Mouse (Mus musculus): ENCODE results near the gene Rab11fip3. TPM values are rescaled to one million over a fixed set of nuclear protein-coding genes. Genes with fewer than 3 reads are reported as not detected.
A peak's percentile ranks its signal among the peaks of the same experiment; 100 is the strongest.

The Rab11fip3 gene
- polyA plus RNA-seq, 1 experiment = 41.3 TPM

GRCm38 (mm10) chr17:26005731-26006450 is 63.5 kb downstream of the Rab11fip3 start:
- DNase-seq (ENCODE audit: low read depth, low spot score) = no peak
- WGBS = 60% methylated on average over 10 of the region's 10 CpGs

- no peak for DNase-seq (ENCODE audit: low read depth, low spot score)
- WGBS = 40% methylated on average over 15 of the region's 15 CpGs
Observed at GRCm38 (mm10) chr17:26004711-26005110, 64.6 kb downstream of the Rab11fip3 start.

- WGBS = 70% methylated on average over 2 of the region's 2 CpGs
- no peak for DNase-seq (ENCODE audit: low read depth, low spot score)
Observed at GRCm38 (mm10) chr17:26003864-26004263, 65.5 kb downstream of the Rab11fip3 start.

- WGBS = 93% methylated on average over 11 of the region's 11 CpGs
- no peak for DNase-seq (ENCODE audit: low read depth, low spot score)
Observed at GRCm38 (mm10) chr17:25998425-25998824, 70.9 kb downstream of the Rab11fip3 start.

- 90% methylated on average over 3 of the region's 3 CpGs for WGBS
- DNase-seq (ENCODE audit: low read depth, low spot score) = no peak
Observed at GRCm38 (mm10) chr17:25993489-25993888, 75.9 kb downstream of the Rab11fip3 start.

- 94% methylated on average over 4 of the region's 4 CpGs for WGBS
- DNase-seq (ENCODE audit: low read depth, low spot score) = no peak
Observed at GRCm38 (mm10) chr17:25992274-25992673, 77.1 kb downstream of the Rab11fip3 start.

- no peak for DNase-seq (ENCODE audit: low read depth, low spot score)
- WGBS = 49% methylated on average over 5 of the region's 5 CpGs
Observed at GRCm38 (mm10) chr17:25990331-25990730, 79.0 kb downstream of the Rab11fip3 start.

GRCm38 (mm10) chr17:25985306-25986294 is 83.8 kb downstream of the Rab11fip3 start, which contains the start of gene Capn15:
Gene Capn15 (minus strand): TSS chr17:25985796.
- WGBS = under 1% methylated on average over 91 of the region's 91 CpGs
- DNase-seq (ENCODE audit: low read depth, low spot score) = peak; percentile 82

GRCm38 (mm10) chr17:25984556-25985305 is 84.6 kb downstream of the Rab11fip3 start:
- DNase-seq (ENCODE audit: low read depth, low spot score) = no peak
- WGBS = 6% methylated on average over 17 of the region's 17 CpGs

GRCm38 (mm10) chr17:25984066-25984465 is 85.3 kb downstream of the Rab11fip3 start:
- DNase-seq (ENCODE audit: low read depth, low spot score) = no peak
- 100% methylated on average over 1 of the region's 1 CpGs for WGBS

- WGBS = 85% methylated on average over 3 of the region's 3 CpGs
- no peak for DNase-seq (ENCODE audit: low read depth, low spot score)
Observed at GRCm38 (mm10) chr17:25982913-25983312, 86.4 kb downstream of the Rab11fip3 start.

- no peak for DNase-seq (ENCODE audit: low read depth, low spot score)
- WGBS = 59% methylated on average over 5 of the region's 5 CpGs
Observed at GRCm38 (mm10) chr17:25980854-25981253, 88.5 kb downstream of the Rab11fip3 start.

- no peak for DNase-seq (ENCODE audit: low read depth, low spot score)
- 49% methylated on average over 5 of the region's 5 CpGs for WGBS
Observed at GRCm38 (mm10) chr17:25979829-25980738, 89.3 kb downstream of the Rab11fip3 start.

- 69% methylated on average over 4 of the region's 4 CpGs for WGBS
- no peak for DNase-seq (ENCODE audit: low read depth, low spot score)
Observed at GRCm38 (mm10) chr17:25970954-25971707, 98.2 kb downstream of the Rab11fip3 start.

- 80% methylated on average over 9 of the region's 9 CpGs for WGBS
- no peak for DNase-seq (ENCODE audit: low read depth, low spot score)
Observed at GRCm38 (mm10) chr17:25970448-25970847, 98.9 kb downstream of the Rab11fip3 start.

- no peak for DNase-seq (ENCODE audit: low read depth, low spot score)
Observed at GRCm38 (mm10) chr17:25968176-25968575, 101.2 kb downstream of the Rab11fip3 start.

GRCm38 (mm10) chr17:25967652-25968051 is 101.7 kb downstream of the Rab11fip3 start:
- DNase-seq (ENCODE audit: low read depth, low spot score) = no peak
- 11% methylated on average over 3 of the region's 3 CpGs for WGBS

More at GRCm38 (mm10) chr17:25968176-25968575, 101.2 kb downstream of the Rab11fip3 start:
- 34% methylated on average over 1 of the region's 1 CpGs for WGBS

- no peak for DNase-seq (ENCODE audit: low read depth, low spot score)
- 65% methylated on average over 7 of the region's 7 CpGs for WGBS
Observed at GRCm38 (mm10) chr17:25964271-25964670, 105.1 kb downstream of the Rab11fip3 start.

Measured in large intestine, adult 2 months (tissue).